Mouse (Mus musculus) kidney, adult 2 months (tissue): Measurements from ENCODE around the gene Pbx4.

Experiments used
- CTCF ChIP-seq: fragments of 200-500 bp; conservative IDR thresholded peaks from 2 replicates; pipeline ENCODE4 v1.5.1; 2011; ENCODE audit warnings: low read depth, mild to moderate bottlenecking, control low read depth, low read length, moderate library complexity, mixed read lengths; ENCODE audit not compliant: insufficient read depth, insufficient read length
- POLR2A ChIP-seq: fragments of 200-500 bp; IDR thresholded peaks from one replicate; pipeline ENCODE4 v1.6.1; 2011; ENCODE audit warnings: low read depth, low read length, control low read depth

- TF ChIP-seq CTCF = no peak
- TF ChIP-seq POLR2A = no peak
Measured at GRCm38 (mm10) chr8:69793666-69794065, 38.6 kb upstream of the Pbx4 start.
